Mouse (Mus musculus) heart, embryonic 14.5 days (tissue): Measurements from ENCODE around the gene Poc1a. TPM values are rescaled to one million over a fixed set of nuclear protein-coding genes. Genes with fewer than 3 reads are reported as not detected.

ENCODE experiments used
- ATAC-seq: fragments of 200-750 bp; cut with Nextera tagmentation; 2 replicates; pipeline ENCODE4 v1.8.0; 2017; ENCODE audit warnings: low read depth, moderate TSS enrichment; ENCODE audit not compliant: insufficient number of reproducible peaks, insufficient read depth, low FRiP score
- H3K27ac ChIP-seq, 2 experiments: fragments of 200-500 bp in 1 of 2; fragments of 300-500 bp in 1 of 2; sonication (generic) in 1 of 2; replicated peaks in 1 of 2; 2 replicates each; pipeline ENCODE4 v1.5.1; 2012 to 2014; ENCODE audit warnings: low read depth in 2 of 2, low read length in 2 of 2, control low read depth in 1 of 2, mild to moderate bottlenecking in 1 of 2, mixed read lengths in 1 of 2; ENCODE audit not compliant: control insufficient read depth in 1 of 2, insufficient read depth in 1 of 2
- H3K27me3 ChIP-seq: fragments of 300-500 bp; sonication (generic); 2 replicates; pipeline ENCODE4 v1.6.1; 2014; ENCODE audit warnings: mild to moderate bottlenecking, low read length, control low read depth; ENCODE audit not compliant: control insufficient read depth, insufficient read depth
- H3K36me3 ChIP-seq: fragments of 300-500 bp; sonication (generic); 2 replicates; pipeline ENCODE4 v1.6.1; 2014; ENCODE audit warnings: mild to moderate bottlenecking, control low read depth, low read length, mixed read lengths; ENCODE audit not compliant: control insufficient read depth, insufficient read depth
- H3K4me1 ChIP-seq, 2 experiments: fragments of 200-500 bp in 1 of 2; fragments of 300-500 bp in 1 of 2; sonication (generic) in 1 of 2; 2 replicates each; pipeline ENCODE4 v1.6.1; 2012 to 2014; ENCODE audit warnings: low read length in 2 of 2, control low read depth in 1 of 2, mixed read lengths in 1 of 2; ENCODE audit not compliant: control insufficient read depth in 2 of 2, insufficient read depth in 2 of 2
- H3K4me2 ChIP-seq: fragments of 300-500 bp; sonication (generic); 2 replicates; pipeline ENCODE4 v1.6.1; 2014; ENCODE audit warnings: mild to moderate bottlenecking, low read length
- H3K4me3 ChIP-seq, 2 experiments: fragments of 200-500 bp in 1 of 2; fragments of 300-500 bp in 1 of 2; sonication (generic) in 1 of 2; 2 replicates each; pipeline ENCODE4 v1.5.1; 2012 to 2014; ENCODE audit warnings: low read length in 2 of 2, mild to moderate bottlenecking in 2 of 2, control low read depth in 1 of 2, low read depth in 1 of 2, moderate library complexity in 1 of 2; ENCODE audit not compliant: control insufficient read depth in 1 of 2, insufficient read depth in 1 of 2
- H3K9ac ChIP-seq: fragments of 300-500 bp; sonication (generic); 2 replicates; pipeline ENCODE4 v1.6.1; 2014; ENCODE audit warnings: mild to moderate bottlenecking, low read length
- H3K9me3 ChIP-seq: fragments of 300-500 bp; sonication (generic); 2 replicates; pipeline ENCODE4 v1.6.1; 2016; ENCODE audit warnings: low read length, control low read depth; ENCODE audit not compliant: control insufficient read depth
- WGBS: fragments of 180-500 bp; shearing (Covaris S2); extraction: QIAGEN DNeasy Blood & Tissue Kit; methylation state at CpG from one replicate; pipeline ENCODE4 v1.1.7; 2014; 5-methylcytosine and 5-hydroxymethylcytosine counted together
- polyA plus RNA-seq: library from polyadenylated mRNA; unstranded; fragments of >200 nt; fragmentation: Nextera tagmentation; extraction: Ambion mirVana; gene quantifications from 2 replicates; pipeline ENCODE4 v1.2.1, GENCODE M21; 2014

Poc1a gene
- polyA plus RNA-seq, 1 experiment from 2014 or later = 24.3 TPM

DNA sequence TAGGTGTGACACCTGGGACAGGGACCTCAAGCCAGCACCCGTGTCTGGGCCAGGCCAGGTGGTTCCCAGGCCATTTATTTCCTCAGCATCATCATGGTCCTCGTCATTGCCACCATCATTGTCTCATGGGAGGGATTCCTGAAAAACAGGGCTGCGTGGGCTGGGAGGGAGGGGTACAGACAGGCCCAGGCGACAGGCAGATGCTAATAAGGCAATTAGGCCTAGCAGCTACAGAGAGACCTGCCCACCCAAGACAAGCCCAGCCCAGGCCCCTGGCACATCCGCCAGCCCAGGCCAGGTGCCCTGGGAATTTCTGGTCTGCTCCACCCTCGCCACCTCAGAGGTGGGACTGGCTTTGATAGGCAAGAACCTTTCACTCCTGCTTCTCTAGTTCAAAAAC lies 78.4 kb downstream of the Poc1a start:
- Histone ChIP-seq H3K9ac (no peak overlapping the region), H3K27ac (no peak overlapping the region), H3K4me2 (no peak overlapping the region), H3K4me1 (peaks cover 7 to 11% of the 10 kb centered on the region in 2 experiments), H3K4me3 (no peak overlapping the region), H3K36me3 (no peaks in the 10 kb centered on the region), H3K9me3 (no peaks in the 10 kb centered on the region), H3K27me3 (no peaks in the 10 kb centered on the region)
- WGBS = 68% methylated on average over 6 of the region's 6 CpGs
- ATAC-seq = no peak

GRCm38 (mm10) chr9:106361140-106361539 lies 80.3 kb downstream of the Poc1a start:
- Histone ChIP-seq H3K9ac (no peak overlapping the region), H3K27ac (no peak overlapping the region), H3K4me3 (no peak overlapping the region), H3K27me3 (no peaks in the 10 kb centered on the region), H3K36me3 (no peaks in the 10 kb centered on the region), H3K9me3 (no peaks in the 10 kb centered on the region), H3K4me1 (peaks cover 2 to 6% of the 10 kb centered on the region in 2 experiments), H3K4me2 (no peak overlapping the region)
- WGBS = 78% methylated on average over 6 of the region's 6 CpGs
- ATAC-seq = no peak

DNA sequence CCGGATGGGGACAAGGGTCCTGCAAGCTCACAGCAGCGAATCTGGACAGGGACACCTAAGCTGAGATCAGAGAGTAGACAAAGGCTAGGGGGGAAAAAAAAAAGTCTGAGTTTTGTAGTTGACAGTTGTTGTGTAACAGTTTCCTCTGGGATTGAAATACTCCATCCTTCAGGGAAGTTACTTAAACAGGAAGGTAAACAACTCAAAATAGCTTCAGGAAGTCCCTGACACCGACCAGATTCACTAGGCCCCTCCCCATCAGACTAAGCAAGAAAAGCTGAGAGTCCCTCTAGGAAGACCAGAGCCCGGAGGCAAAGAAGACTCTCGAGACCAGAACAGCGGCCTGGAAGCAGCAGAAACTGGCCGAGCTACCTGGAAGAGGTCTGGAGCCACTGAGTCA lies 84.5 kb downstream of the Poc1a start:
- peaks cover 4 to 10% of the 10 kb centered on the region in 2 experiments for H3K4me1 ChIP-seq
- H3K4me3 ChIP-seq = no peak overlapping the region
- H3K36me3 ChIP-seq = no peaks in the 10 kb centered on the region
- H3K4me2 ChIP-seq = no peak overlapping the region
- H3K27ac ChIP-seq = peak overlapping the region in 1 of 2 experiments; percentile 16; a peak in 1 of 4 replicates
- ATAC-seq = no peak
- H3K9me3 ChIP-seq = no peaks in the 10 kb centered on the region
- H3K27me3 ChIP-seq = no peaks in the 10 kb centered on the region
- WGBS = 54% methylated on average over 7 of the region's 7 CpGs
- no peak overlapping the region for H3K9ac ChIP-seq

GRCm38 (mm10) chr9:106366188-106366587 lies 85.3 kb downstream of the Poc1a start:
- Histone ChIP-seq H3K9me3 (no peaks in the 10 kb centered on the region), H3K36me3 (peaks cover 7% of the 10 kb centered on the region), H3K9ac (no peak overlapping the region), H3K4me1 (peaks cover 11 to 13% of the 10 kb centered on the region in 2 experiments), H3K27ac (no peak overlapping the region), H3K4me2 (no peak overlapping the region; the same call in 1 of the 2 replicates), H3K27me3 (no peaks in the 10 kb centered on the region), H3K4me3 (no peak overlapping the region)
- WGBS = 63% methylated on average over 1 of the region's 1 CpGs
- ATAC-seq = no peak

DNA sequence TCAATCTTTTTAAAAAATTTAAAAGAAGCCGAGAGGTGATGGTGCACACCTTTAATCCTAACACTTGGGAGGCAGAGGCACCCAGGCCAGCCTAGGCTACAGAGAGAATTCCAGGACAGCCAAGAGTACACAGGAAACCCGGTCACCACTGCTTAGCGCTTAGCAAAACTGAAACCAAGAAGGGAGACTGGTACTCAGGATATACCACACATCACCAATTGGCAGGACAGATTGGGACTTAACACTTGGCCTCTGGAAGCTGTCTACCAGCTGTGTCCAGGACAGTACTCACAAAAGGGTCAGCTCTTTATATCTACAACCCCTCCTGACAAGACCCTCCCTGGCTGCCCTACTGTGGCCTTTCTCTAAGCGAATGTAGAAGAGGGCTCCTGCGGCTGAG lies 86.1 kb downstream of the Poc1a start:
- Histone ChIP-seq H3K36me3 (peaks cover 12% of the 10 kb centered on the region), H3K27ac (peak overlapping the region; percentile 69 to 93), H3K4me1 (peaks cover 19 to 21% of the 10 kb centered on the region in 2 experiments), H3K27me3 (no peaks in the 10 kb centered on the region), H3K4me3 (peak overlapping the region; percentile 73 to 89), H3K9ac (peak overlapping the region; percentile 72), H3K4me2 (peak overlapping the region; percentile 85), H3K9me3 (no peaks in the 10 kb centered on the region)
- 24% methylated on average over 5 of the region's 5 CpGs for WGBS
- ATAC-seq = no peak

GRCm38 (mm10) chr9:106367592-106368111 lies 86.8 kb downstream of the Poc1a start:
- H3K4me3 ChIP-seq = peak overlapping the region; percentile 73 to 89
- H3K4me2 ChIP-seq = peak overlapping the region; percentile 85
- peak overlapping the region; percentile 93 to 96 for H3K27ac ChIP-seq
- no peaks in the 10 kb centered on the region for H3K27me3 ChIP-seq
- peak; percentile 92 for ATAC-seq
- peaks cover 19% of the 10 kb centered on the region for H3K36me3 ChIP-seq
- WGBS = under 1% methylated on average over 36 of the region's 36 CpGs
- H3K4me1 ChIP-seq = peaks cover 25 to 27% of the 10 kb centered on the region in 2 experiments
- H3K9me3 ChIP-seq = no peaks in the 10 kb centered on the region
- peak overlapping the region; percentile 96 for H3K9ac ChIP-seq

DNA sequence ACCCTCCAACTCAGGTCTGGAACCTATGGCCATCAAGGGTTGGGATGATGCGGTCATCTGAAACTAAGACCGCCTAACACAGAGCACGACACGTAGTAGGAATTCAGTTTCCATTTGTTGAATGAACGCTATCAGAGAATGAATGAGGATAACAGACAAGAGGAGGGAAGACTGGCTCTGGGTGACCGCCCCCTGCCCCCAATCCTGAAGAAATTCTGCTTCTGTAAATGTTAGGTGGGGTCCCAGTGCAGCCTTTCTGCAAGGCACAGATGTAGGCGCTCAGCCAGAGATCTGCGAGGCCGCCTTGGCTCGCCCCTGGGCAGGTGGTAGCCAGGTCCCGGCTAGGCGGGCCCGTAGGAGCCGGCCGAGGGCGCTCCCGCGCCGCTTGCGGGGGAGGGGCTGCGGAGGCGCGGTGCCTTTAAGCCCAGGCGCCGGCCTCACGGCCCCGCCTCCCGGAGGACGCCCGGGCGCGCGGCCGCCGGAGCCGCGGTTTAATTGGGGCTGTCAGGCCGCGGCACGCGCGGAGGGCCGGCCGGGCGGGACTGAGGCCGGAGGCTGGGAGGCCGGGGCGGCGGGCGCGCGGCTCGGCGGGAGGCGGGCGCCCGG lies 87.4 kb downstream of the Poc1a start, which contains the start of gene Dusp7:
TSS of gene Dusp7 (plus strand) at position 521 of the 606 bp plus-strand sequence.
- Histone ChIP-seq H3K4me3 (peak within 1 kb of the TSS; percentile 73 to 89), H3K27ac (peak within 1 kb of the TSS; percentile 93 to 96), H3K4me1 (peaks cover 25 to 30% of the 10 kb centered on the region in 2 experiments), H3K4me2 (peak within 1 kb of the TSS; percentile 85), H3K9ac (peak within 1 kb of the TSS; percentile 96), H3K9me3 (no peaks in the 10 kb centered on the region), H3K27me3 (no peaks in the 10 kb centered on the region), H3K36me3 (peaks cover 24% of the 10 kb centered on the region)
- peak; percentile 70 for ATAC-seq
- under 1% methylated on average over 39 of the region's 57 CpGs for WGBS
